9 mouse cellular contexts compared by ENCODE assay signal in genomic region chr5:72269652-72270051, GRCm38 (mm10).
A peak's percentile ranks its signal among the peaks of the same experiment; 100 is the strongest.
DNase-seq lines count a peak whose midpoint lies in the region; ATAC-seq lines count a peak whose summit lies in the region.
"Had no signal": no experiment of that assay in that cellular context is flagged by ENCODE, and none has a peak within 500 bp of the region (broad histone marks: within the 10 kb centered on the region; RNA-seq: fewer than 3 reads in every experiment).

No protein-coding gene starts in this region.

- no peak overlapping the region for H3K9ac ChIP-seq in hindbrain, embryonic 11.5 days (ENCODE audit: low read depth, low read length)
- H3K9ac ChIP-seq in hindbrain, embryonic 12.5 days: no peak overlapping the region
- no peak overlapping the region for H3K9ac ChIP-seq in midbrain, embryonic 13.5 days (replicated peaks)
- H3K9ac ChIP-seq: embryonic facial prominence, embryonic 12.5 days had no signal

- whole genome bisulfite sequencing in hindbrain, embryonic 11.5 days: 54% methylated on average over 8 of the region's 8 CpGs
- WGBS in hindbrain, embryonic 12.5 days: 57% methylated on average over 8 of the region's 8 CpGs
- WGBS in midbrain, embryonic 13.5 days: 56% methylated on average over 8 of the region's 8 CpGs

- ATAC-seq in hindbrain, embryonic 11.5 days (ENCODE audit: low FRiP score): no peak
- no peak for ATAC-seq in hindbrain, embryonic 12.5 days (ENCODE audit: low FRiP score)
- ATAC-seq in midbrain, embryonic 13.5 days: 0 out of 2 replicates have a peak, but pooled peaks have one; percentile 43

- no peaks in the 10 kb centered on the region for H3K4me1 ChIP-seq in hindbrain, embryonic 11.5 days (replicated peaks; ENCODE audit: control insufficient read depth, insufficient read depth, low read length)
- H3K4me1 ChIP-seq in hindbrain, embryonic 12.5 days: no peaks in the 10 kb centered on the region
- H3K4me1 ChIP-seq in midbrain, embryonic 13.5 days (replicated peaks): peaks cover 5% of the 10 kb centered on the region; the same call in 1 of the 2 replicates
- H3K4me1 ChIP-seq: embryonic facial prominence, embryonic 12.5 days had no signal

- H3K4me2 ChIP-seq in hindbrain, embryonic 11.5 days (replicated peaks; ENCODE audit: low read depth, low read length): no peak overlapping the region
- H3K4me2 ChIP-seq in hindbrain, embryonic 12.5 days (replicated peaks): no peak overlapping the region
- H3K4me2 ChIP-seq in midbrain, embryonic 13.5 days (replicated peaks): no peak overlapping the region
- H3K4me2 ChIP-seq: embryonic facial prominence, embryonic 12.5 days had no signal

- no peaks in the 10 kb centered on the region for H3K27me3 ChIP-seq in hindbrain, embryonic 11.5 days (ENCODE audit: control insufficient read depth, insufficient read depth, low read length)
- H3K27me3 ChIP-seq in hindbrain, embryonic 12.5 days: no peaks in the 10 kb centered on the region
- no peaks in the 10 kb centered on the region for H3K27me3 ChIP-seq in midbrain, embryonic 13.5 days
- H3K27me3 ChIP-seq: embryonic facial prominence, embryonic 12.5 days had no signal

- no peak overlapping the region for H3K4me3 ChIP-seq in hindbrain, embryonic 11.5 days (ENCODE audit: low read depth, low read length)
- no peak overlapping the region for H3K4me3 ChIP-seq in hindbrain, embryonic 12.5 days
- H3K4me3 ChIP-seq in midbrain, embryonic 13.5 days (replicated peaks): no peak overlapping the region
- H3K4me3 ChIP-seq: embryonic facial prominence, embryonic 12.5 days had no signal

- intact Hi-C loops in heart, postnatal 25 days (cut with DNase I): loop anchor here (1.0 kb wide), 1 partner anchor 97 kb away; no protein-coding TSS in a partner anchor

- no peak overlapping the region for H3K27ac ChIP-seq in hindbrain, embryonic 11.5 days (ENCODE audit: low read depth, low read length)
- no peak overlapping the region for H3K27ac ChIP-seq in hindbrain, embryonic 12.5 days
- H3K27ac ChIP-seq in midbrain, embryonic 13.5 days: no peak overlapping the region
- H3K27ac ChIP-seq: embryonic facial prominence, embryonic 12.5 days had no signal

- no peaks in the 10 kb centered on the region for H3K36me3 ChIP-seq in hindbrain, embryonic 11.5 days (ENCODE audit: control insufficient read depth, insufficient read depth, low read length)
- H3K36me3 ChIP-seq in hindbrain, embryonic 12.5 days: no peaks in the 10 kb centered on the region
- no peaks in the 10 kb centered on the region for H3K36me3 ChIP-seq in midbrain, embryonic 13.5 days

- H3K9me3 ChIP-seq in hindbrain, embryonic 11.5 days (ENCODE audit: control insufficient read depth, low read length): no peaks in the 10 kb centered on the region
- H3K9me3 ChIP-seq in hindbrain, embryonic 12.5 days (replicated peaks): no peaks in the 10 kb centered on the region
- no peaks in the 10 kb centered on the region for H3K9me3 ChIP-seq in midbrain, embryonic 13.5 days
- H3K9me3 ChIP-seq: embryonic facial prominence, embryonic 12.5 days had no signal

- DNase-seq in hindbrain, embryonic 11.5 days (ENCODE audit: low spot score): peak; percentile 50
- peak; percentile 12 for DNase-seq in thymus, postnatal 14 days
- no peak for DNase-seq in thymus, postnatal 36 days
- DNase-seq in c-Kit-negative CD71-positive TER-119-positive erythroid progenitor cells, embryonic 14.5 days (ENCODE audit: low read depth, low spot score): peak; percentile 28
- DNase-seq in heart, postnatal 25 days (ENCODE audit: low spot score): no peak
- DNase-seq in urinary bladder, postnatal 36 days (ENCODE audit: low spot score in 2 of 2): no peak

Comparison
In these comparisons a context has a peak if more than half of its experiments do, and no peak if none do; other contexts are left out.
1. DNase-seq: peak in hindbrain, embryonic 11.5 days (single experiment), thymus, postnatal 14 days (single experiment) and c-Kit-negative CD71-positive TER-119-positive erythroid progenitor cells, embryonic 14.5 days (single experiment); none in thymus, postnatal 36 days (0 of 2), heart, postnatal 25 days (single experiment) and urinary bladder, postnatal 36 days (0 of 2).